Mouse (Mus musculus) neural tube, embryonic 11.5 days (tissue): ENCODE measurements at regions not wholly inside any gene's neighbourhood (a gene's known extent, or its start where the extent isn't known, plus 50 kb on each side); places are given as distances from the start of the nearest gene placed in this dataset.
A peak's percentile ranks its signal among the peaks of the same experiment; 100 is the strongest.

Source experiments
- ATAC-seq: fragments of 200-750 bp; cut with Nextera tagmentation; 2 replicates; pipeline ENCODE4 v1.8.0; 2017; ENCODE audit warnings: moderate number of reproducible peaks, mild to moderate bottlenecking, moderate TSS enrichment, moderate library complexity; ENCODE audit not compliant: insufficient read depth, low FRiP score, low TSS enrichment
- DNase-seq: peaks from one replicate; pipeline ENCODE4 v3.0.0-alpha.2; 2015; ENCODE audit warnings: low spot score
- H3K27ac ChIP-seq: fragments of 300-500 bp; sonication (generic); 2 replicates; pipeline ENCODE4 v1.5.1; 2014; ENCODE audit warnings: low read depth, mild to moderate bottlenecking, low read length
- H3K27me3 ChIP-seq: fragments of 300-500 bp; sonication (generic); 2 replicates; pipeline ENCODE4 v1.6.1; 2014; ENCODE audit warnings: mild to moderate bottlenecking, low read length, mixed read lengths; ENCODE audit not compliant: control insufficient read depth, insufficient read depth
- H3K36me3 ChIP-seq: fragments of 300-500 bp; sonication (generic); 2 replicates; pipeline ENCODE4 v1.6.1; 2014; ENCODE audit warnings: mild to moderate bottlenecking, low read length, moderate library complexity, mixed read lengths; ENCODE audit not compliant: control insufficient read depth, insufficient read depth
- H3K4me1 ChIP-seq: fragments of 300-500 bp; sonication (generic); 2 replicates; pipeline ENCODE4 v1.6.1; 2014; ENCODE audit warnings: low read length, mixed read lengths; ENCODE audit not compliant: control insufficient read depth, insufficient read depth
- H3K4me2 ChIP-seq: fragments of 300-500 bp; sonication (generic); 2 replicates; pipeline ENCODE4 v1.6.1; 2014; ENCODE audit warnings: low read depth, mild to moderate bottlenecking, moderate library complexity
- H3K4me3 ChIP-seq: fragments of 300-500 bp; sonication (generic); 2 replicates; pipeline ENCODE4 v1.5.1; 2014; ENCODE audit warnings: low read depth, low read length
- H3K9ac ChIP-seq: fragments of 300-500 bp; sonication (generic); 2 replicates; pipeline ENCODE4 v1.6.1; 2014; ENCODE audit warnings: mild to moderate bottlenecking, low read length
- H3K9me3 ChIP-seq: fragments of 300-500 bp; sonication (generic); 2 replicates; pipeline ENCODE4 v1.6.1; 2016; ENCODE audit warnings: low read length; ENCODE audit not compliant: control insufficient read depth
- WGBS: fragments of 180-500 bp; shearing (Covaris S2); extraction: QIAGEN DNeasy Blood & Tissue Kit; methylation state at CpG from one replicate; pipeline ENCODE4 v1.1.7; 2014; 5-methylcytosine and 5-hydroxymethylcytosine counted together

DNA sequence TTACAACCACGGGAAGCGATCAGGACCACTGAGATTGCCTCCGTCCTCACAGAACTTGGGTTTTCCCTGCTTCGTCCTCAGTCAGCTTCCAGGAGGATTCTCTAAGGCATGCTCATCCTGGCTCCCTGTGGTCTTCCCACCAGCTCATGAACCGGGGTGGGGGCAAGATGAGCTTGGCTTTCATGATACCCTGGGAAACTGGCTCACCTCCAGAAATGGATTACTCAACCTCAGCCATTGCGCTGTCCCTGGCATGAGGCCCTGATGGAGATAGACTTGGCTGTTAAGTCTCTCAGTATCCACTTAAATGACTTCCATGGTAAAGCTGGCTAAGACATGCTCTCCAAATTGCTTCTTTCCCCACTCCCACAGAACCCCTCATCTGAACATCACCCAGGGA is 160.0 kb upstream of the Cdh4 start:
- no peak overlapping the region for H3K27ac ChIP-seq
- no peaks in the 10 kb centered on the region for H3K9me3 ChIP-seq
- WGBS: 87% methylated on average over 6 of the region's 6 CpGs
- H3K4me3 ChIP-seq: no peak overlapping the region
- DNase-seq (no peak), ATAC-seq (no peak)
- H3K27me3 ChIP-seq: no peaks in the 10 kb centered on the region
- no peaks in the 10 kb centered on the region for H3K4me1 ChIP-seq
- H3K9ac ChIP-seq: no peak overlapping the region
- no peaks in the 10 kb centered on the region for H3K36me3 ChIP-seq
- no peak overlapping the region for H3K4me2 ChIP-seq

DNA sequence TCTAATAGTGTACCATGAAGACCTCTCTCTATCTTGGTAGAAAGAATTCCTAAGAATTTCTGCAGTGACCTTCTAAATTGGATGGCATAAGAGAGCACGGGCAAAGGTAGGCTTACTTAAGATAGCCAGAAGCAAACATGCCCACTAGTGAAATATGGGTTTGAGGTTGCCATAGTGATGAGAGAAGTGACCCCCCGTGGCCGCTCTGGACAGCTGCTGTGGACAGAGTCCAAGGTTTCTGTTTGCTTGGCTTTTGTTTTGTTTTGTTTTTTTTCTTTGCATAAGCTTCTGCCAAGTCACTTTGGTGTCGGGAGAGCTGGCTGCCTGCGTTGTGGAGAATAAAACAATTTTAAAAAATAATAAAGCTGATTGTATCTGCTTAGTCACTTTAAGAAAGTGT is 151.8 kb upstream of the Cdh4 start:
- no peaks in the 10 kb centered on the region for H3K27me3 ChIP-seq
- peaks cover 11% of the 10 kb centered on the region for H3K4me1 ChIP-seq
- WGBS: 50% methylated on average over 5 of the region's 5 CpGs
- H3K36me3 ChIP-seq: no peaks in the 10 kb centered on the region
- no peak overlapping the region for H3K9ac ChIP-seq
- no peak overlapping the region for H3K27ac ChIP-seq
- no peak overlapping the region for H3K4me2 ChIP-seq
- no peak overlapping the region for H3K4me3 ChIP-seq
- H3K9me3 ChIP-seq: no peaks in the 10 kb centered on the region
- no peak for DNase-seq
- no peak for ATAC-seq

GRCm38 (mm10) chr2:179291046-179291563 is 151.1 kb upstream of the Cdh4 start:
- DNase-seq (no peak), ATAC-seq (no peak)
- Histone ChIP-seq H3K27me3 (no peaks in the 10 kb centered on the region), H3K4me2 (no peak overlapping the region), H3K9ac (no peak overlapping the region), H3K27ac (no peak overlapping the region), H3K4me3 (no peak overlapping the region), H3K4me1 (peaks cover 11% of the 10 kb centered on the region), H3K36me3 (no peaks in the 10 kb centered on the region), H3K9me3 (no peaks in the 10 kb centered on the region)
- WGBS: 91% methylated on average over 1 of the region's 1 CpGs

GRCm38 (mm10) chr2:179291958-179292357 is 150.3 kb upstream of the Cdh4 start:
- no peak overlapping the region for H3K27ac ChIP-seq
- no peak for ATAC-seq
- 73% methylated on average over 8 of the region's 8 CpGs for WGBS

GRCm38 (mm10) chr2:179292566-179292965 is 149.7 kb upstream of the Cdh4 start:
- DNase-seq (no peak), ATAC-seq (peak; percentile 42; the same call in 1 of the 2 replicates)
- Histone ChIP-seq H3K4me1 (peaks cover 11% of the 10 kb centered on the region), H3K36me3 (no peaks in the 10 kb centered on the region), H3K4me2 (no peak overlapping the region), H3K27ac (peak overlapping the region; percentile 53; the same call in 1 of the 2 replicates), H3K9ac (no peak overlapping the region), H3K4me3 (no peak overlapping the region), H3K9me3 (no peaks in the 10 kb centered on the region), H3K27me3 (no peaks in the 10 kb centered on the region)
- 43% methylated on average over 4 of the region's 4 CpGs for WGBS

More at GRCm38 (mm10) chr2:179291958-179292357, 150.3 kb upstream of the Cdh4 start:
- H3K9me3 ChIP-seq: no peaks in the 10 kb centered on the region
- DNase-seq: no peak
- H3K36me3 ChIP-seq: no peaks in the 10 kb centered on the region
- peaks cover 11% of the 10 kb centered on the region for H3K4me1 ChIP-seq
- H3K27me3 ChIP-seq: no peaks in the 10 kb centered on the region
- no peak overlapping the region for H3K9ac ChIP-seq
- H3K4me3 ChIP-seq: no peak overlapping the region
- H3K4me2 ChIP-seq: no peak overlapping the region

GRCm38 (mm10) chr2:179293114-179293513 is 149.1 kb upstream of the Cdh4 start:
- Histone ChIP-seq H3K4me2 (no peak overlapping the region), H3K36me3 (no peaks in the 10 kb centered on the region), H3K4me3 (no peak overlapping the region), H3K9ac (no peak overlapping the region), H3K9me3 (no peaks in the 10 kb centered on the region), H3K4me1 (peaks cover 11% of the 10 kb centered on the region), H3K27me3 (no peaks in the 10 kb centered on the region), H3K27ac (peak overlapping the region; percentile 53; the same call in 1 of the 2 replicates)
- 52% methylated on average over 8 of the region's 8 CpGs for WGBS
- DNase-seq (no peak), ATAC-seq (peak; percentile 42; the same call in 1 of the 2 replicates)

DNA sequence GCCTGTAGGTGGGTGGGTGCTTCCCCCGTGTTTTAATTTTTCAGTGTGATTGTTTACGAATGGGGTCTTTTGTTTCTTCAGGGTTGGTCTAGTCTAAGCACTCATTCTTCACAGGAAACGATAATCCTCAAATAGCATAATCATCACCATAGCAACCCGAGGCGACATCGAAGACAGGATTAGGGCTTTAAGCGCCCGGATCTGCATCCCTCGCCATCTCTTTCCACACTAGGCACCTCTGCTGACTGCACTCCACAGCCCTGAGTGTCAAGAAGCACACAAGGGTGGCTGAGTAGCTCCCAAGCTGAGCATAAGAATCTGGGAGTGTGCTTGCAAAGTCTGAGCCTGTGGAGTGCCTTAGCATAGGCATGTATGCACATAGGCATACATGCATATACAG is 145.2 kb upstream of the Cdh4 start:
- Histone ChIP-seq H3K4me2 (no peak overlapping the region), H3K27ac (no peak overlapping the region), H3K9ac (no peak overlapping the region), H3K4me3 (no peak overlapping the region), H3K4me1 (peaks cover 11% of the 10 kb centered on the region), H3K27me3 (no peaks in the 10 kb centered on the region), H3K36me3 (no peaks in the 10 kb centered on the region), H3K9me3 (no peaks in the 10 kb centered on the region)
- WGBS: 77% methylated on average over 9 of the region's 9 CpGs
- ATAC-seq (no peak), DNase-seq (no peak)

DNA sequence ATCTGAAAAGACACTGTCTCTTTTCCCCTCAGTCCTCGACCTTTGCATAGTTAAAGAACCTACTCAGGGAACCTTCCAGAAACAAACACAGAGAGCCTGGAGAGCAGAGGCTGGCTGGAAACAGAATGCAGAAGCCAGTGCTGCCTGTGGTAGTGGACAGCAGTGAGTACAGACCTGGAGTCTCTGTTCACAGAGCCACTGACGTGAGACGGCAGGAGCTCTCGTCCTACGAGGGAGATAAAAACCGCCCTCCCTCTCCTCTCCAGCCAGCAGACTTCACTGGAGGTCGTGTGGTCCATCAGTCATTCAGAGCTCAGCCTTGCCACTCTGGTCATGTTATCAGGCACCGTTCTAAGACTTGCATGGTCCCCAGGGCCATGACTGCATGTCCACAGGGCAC is 138.5 kb upstream of the Cdh4 start:
- Histone ChIP-seq H3K9me3 (no peaks in the 10 kb centered on the region), H3K4me3 (no peak overlapping the region), H3K27ac (no peak overlapping the region), H3K4me2 (no peak overlapping the region), H3K9ac (no peak overlapping the region), H3K36me3 (no peaks in the 10 kb centered on the region), H3K27me3 (no peaks in the 10 kb centered on the region), H3K4me1 (peaks cover 10% of the 10 kb centered on the region; the same call in 1 of the 2 replicates)
- ATAC-seq (no peak), DNase-seq (no peak)
- 47% methylated on average over 8 of the region's 8 CpGs for WGBS

GRCm38 (mm10) chr2:179307286-179307931 is 134.8 kb upstream of the Cdh4 start:
- WGBS: 3% methylated on average over 11 of the region's 11 CpGs
- no peak overlapping the region for H3K4me3 ChIP-seq
- no peaks in the 10 kb centered on the region for H3K27me3 ChIP-seq
- H3K9ac ChIP-seq: no peak overlapping the region
- no peak overlapping the region for H3K27ac ChIP-seq
- peaks cover 10% of the 10 kb centered on the region; the same call in 1 of the 2 replicates for H3K4me1 ChIP-seq
- H3K36me3 ChIP-seq: no peaks in the 10 kb centered on the region
- H3K9me3 ChIP-seq: no peaks in the 10 kb centered on the region
- ATAC-seq: peak; percentile 87
- DNase-seq: peak; percentile 54
- no peak overlapping the region for H3K4me2 ChIP-seq
